In the genomic region with DNA sequence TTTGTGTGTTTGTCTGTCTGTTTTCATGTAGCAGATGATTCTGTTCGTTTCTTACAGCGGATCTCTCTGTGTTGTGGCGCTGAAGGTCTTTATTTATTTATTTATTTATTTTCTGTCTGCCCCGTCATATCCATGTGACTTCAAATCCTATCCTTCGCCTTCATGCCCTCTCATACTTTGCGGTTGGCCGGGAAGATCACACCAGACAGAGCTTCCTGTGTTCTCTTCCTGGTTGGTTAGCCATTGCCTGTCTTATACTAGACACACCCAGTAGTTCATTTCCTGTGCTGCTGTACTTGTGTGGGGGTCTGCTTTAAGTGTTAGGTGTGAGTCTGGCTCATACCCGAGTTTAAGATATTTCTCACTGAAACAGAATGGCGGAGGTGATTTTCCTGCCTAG, we compare ENCODE assay signal across 8 mouse cellular contexts. TPM values are rescaled to one million over a fixed set of nuclear protein-coding genes. Genes with fewer than 3 reads are reported as not detected.
DNase-seq lines count a peak whose midpoint lies in the region; ATAC-seq and TF ChIP-seq lines count a peak whose summit lies in the region.

No protein-coding gene starts in this region.

- H3K4me2 ChIP-seq in liver, embryonic 14.5 days (ENCODE audit: low read depth): peak overlapping the region; percentile 94

- TF ChIP-seq CTCF in liver, embryonic 14.5 days (IDR thresholded peaks at IDR 0.05; ENCODE audit: low read depth): no peak

- TF ChIP-seq EP300 in liver, embryonic 14.5 days (IDR thresholded peaks at IDR 0.05; ENCODE audit: low read depth): no peak

- H3K27me3 ChIP-seq in liver, embryonic 14.5 days (ENCODE audit: control insufficient read depth, insufficient read depth, low read length): no peaks in the 10 kb centered on the region

- no peaks in the 10 kb centered on the region for H3K9me3 ChIP-seq in liver, embryonic 14.5 days (ENCODE audit: control insufficient read depth, low read length)

- 3% methylated on average over 9 of the region's 9 CpGs for WGBS in liver, embryonic 14.5 days (ENCODE audit: insufficient replicate concordance)

- peak overlapping the region; percentile 79 for H3K9ac ChIP-seq in liver, embryonic 14.5 days (replicated peaks)

- intact Hi-C loops in left cerebral cortex, postnatal 14 days (cut with DNase I): loop anchor here (2.0 kb wide), 1 partner anchor 34 kb away; a partner anchor contains a TSS

- DNase-seq in heart, adult 11 months: peak; percentile 93
- no peak for DNase-seq in heart, postnatal 4 days
- peak; percentile 68 for DNase-seq in MN1 (ENCODE audit: low spot score)
- no peak for DNase-seq in liver, embryonic 14.5 days (ENCODE audit: low read depth in 3 of 3, low spot score in 3 of 3)
- peak; percentile 69 to 76 for DNase-seq in natural killer cell, adult 2 months (ENCODE audit: low spot score in 2 of 2)
- no peak for DNase-seq in left cerebral cortex, postnatal 14 days (ENCODE audit: low spot score in 2 of 2)
- DNase-seq in frontal cortex, postnatal 10 days (ENCODE audit: low spot score in 2 of 2): no peak

- H3K4me1 ChIP-seq in liver, embryonic 14.5 days (replicated peaks; ENCODE audit: control insufficient read depth in 2 of 2, insufficient read depth in 2 of 2, low read length in 1 of 2): peaks cover 4 to 6% of the 10 kb centered on the region in 2 experiments; a peak in 2 of 4 replicates

- ATAC-seq in granulocyte monocyte progenitor cell, adult 5-6 weeks (replicated peaks; ENCODE audit: poor library complexity, severe bottlenecking): peak; percentile 81
- ATAC-seq in liver, embryonic 14.5 days (ENCODE audit: insufficient read depth): no peak

- H3K27ac ChIP-seq in liver, embryonic 14.5 days: no peak overlapping the region

- peak overlapping the region; percentile 89 to 94 for H3K4me3 ChIP-seq in liver, embryonic 14.5 days (ENCODE audit: insufficient read depth in 1 of 2, low read depth in 2 of 2, low read length in 2 of 2)

- peaks cover 10% of the 10 kb centered on the region for H3K36me3 ChIP-seq in liver, embryonic 14.5 days (replicated peaks; ENCODE audit: control insufficient read depth, insufficient read depth, low read depth)

RNA-seq across cellular contexts. Expression of a gene that starts 1.0 kb away (rescaled TPM):
- total RNA-seq in heart, postnatal 4 days (2021): 10 to 100 TPM; 12.2 to 12.5 TPM
- 10.8 and 15.3 TPM in 2 replicates for total RNA-seq in granulocyte monocyte progenitor cell, adult 5-6 weeks (2014; fragmentation: Nextera tagmentation)
- 14.0 and 18.1 TPM in 2 replicates for total RNA-seq in granulocyte monocyte progenitor cell, adult 5-6 weeks (2017)
- polyA plus RNA-seq in liver, embryonic 14.5 days (2012; rRNA removed): 5.5 and 5.8 TPM in 2 replicates
- 1.8 and 1.9 TPM in 2 replicates for polyA plus RNA-seq in liver, embryonic 14.5 days (2014; fragmentation: Nextera tagmentation; extraction: Ambion mirVana)
- total RNA-seq in left cerebral cortex, postnatal 14 days (2021): 10 to 100 TPM; 22.6 to 23.3 TPM

RNA-seq across cellular contexts. Expression of a gene that starts 22.1 kb away (rescaled TPM):
- 10 to 100 TPM; 16.2 to 17.7 TPM for total RNA-seq in heart, postnatal 4 days (2021)
- 33.9 and 46.9 TPM in 2 replicates for total RNA-seq in granulocyte monocyte progenitor cell, adult 5-6 weeks (2014; fragmentation: Nextera tagmentation)
- total RNA-seq in granulocyte monocyte progenitor cell, adult 5-6 weeks (2017): 33.0 and 49.9 TPM in 2 replicates
- 7.4 and 12.4 TPM in 2 replicates for polyA plus RNA-seq in liver, embryonic 14.5 days (2012; rRNA removed)
- polyA plus RNA-seq in liver, embryonic 14.5 days (2014; fragmentation: Nextera tagmentation; extraction: Ambion mirVana): 13.4 and 13.5 TPM in 2 replicates
- 10 to 100 TPM; 41.2 to 49.3 TPM for total RNA-seq in left cerebral cortex, postnatal 14 days (2021)

RNA-seq across cellular contexts. Expression of a gene that starts 27.1 kb away (rescaled TPM):
- 100 to 1,000 TPM; 116 to 121 TPM for total RNA-seq in heart, postnatal 4 days (2021)
- total RNA-seq in granulocyte monocyte progenitor cell, adult 5-6 weeks (2014; fragmentation: Nextera tagmentation): 117 and 127 TPM in 2 replicates
- 229 and 241 TPM in 2 replicates for total RNA-seq in granulocyte monocyte progenitor cell, adult 5-6 weeks (2017)
- polyA plus RNA-seq in liver, embryonic 14.5 days (2012; rRNA removed): 36.9 and 58.3 TPM in 2 replicates
- polyA plus RNA-seq in liver, embryonic 14.5 days (2014; fragmentation: Nextera tagmentation; extraction: Ambion mirVana): 19.5 and 20.7 TPM in 2 replicates
- 100 to 1,000 TPM; 117 to 123 TPM for total RNA-seq in left cerebral cortex, postnatal 14 days (2021)

RNA-seq across cellular contexts. Expression of a gene that starts 29.7 kb away (rescaled TPM):
- total RNA-seq in heart, postnatal 4 days (2021): 10 to 100 TPM; 21.2 to 24.0 TPM
- total RNA-seq in granulocyte monocyte progenitor cell, adult 5-6 weeks (2014; fragmentation: Nextera tagmentation): 36.0 and 59.5 TPM in 2 replicates
- total RNA-seq in granulocyte monocyte progenitor cell, adult 5-6 weeks (2017): 28.4 and 31.9 TPM in 2 replicates
- polyA plus RNA-seq in liver, embryonic 14.5 days (2012; rRNA removed): 18.3 and 20.9 TPM in 2 replicates
- 4.0 and 5.0 TPM in 2 replicates for polyA plus RNA-seq in liver, embryonic 14.5 days (2014; fragmentation: Nextera tagmentation; extraction: Ambion mirVana)
- 10 to 100 TPM; 62.8 to 71.1 TPM for total RNA-seq in left cerebral cortex, postnatal 14 days (2021)

RNA-seq across cellular contexts. Expression of a gene that starts 34.2 kb away (rescaled TPM):
- total RNA-seq in heart, postnatal 4 days (2021): 10 to 100 TPM; 33.8 to 34.3 TPM
- 57.5 and 73.9 TPM in 2 replicates for total RNA-seq in granulocyte monocyte progenitor cell, adult 5-6 weeks (2014; fragmentation: Nextera tagmentation)
- total RNA-seq in granulocyte monocyte progenitor cell, adult 5-6 weeks (2017): 113 and 128 TPM in 2 replicates
- 9.8 and 19.3 TPM in 2 replicates for polyA plus RNA-seq in liver, embryonic 14.5 days (2012; rRNA removed)
- 17.4 and 19.2 TPM in 2 replicates for polyA plus RNA-seq in liver, embryonic 14.5 days (2014; fragmentation: Nextera tagmentation; extraction: Ambion mirVana)
- 10 to 100 TPM; 37.8 to 44.3 TPM for total RNA-seq in left cerebral cortex, postnatal 14 days (2021)

Comparison
In these comparisons a context has a peak if more than half of its experiments do, and no peak if none do; other contexts are left out.
1. DNase-seq: peak in heart, adult 11 months (single experiment), MN1 (single experiment) and natural killer cell, adult 2 months (2 of 2); none in heart, postnatal 4 days (single experiment), liver, embryonic 14.5 days (0 of 3), left cerebral cortex, postnatal 14 days (0 of 2) and frontal cortex, postnatal 10 days (0 of 2).